Mouse (Mus musculus): ENCODE data around the gene Pdgfb.

Pdgfb gene

DNA sequence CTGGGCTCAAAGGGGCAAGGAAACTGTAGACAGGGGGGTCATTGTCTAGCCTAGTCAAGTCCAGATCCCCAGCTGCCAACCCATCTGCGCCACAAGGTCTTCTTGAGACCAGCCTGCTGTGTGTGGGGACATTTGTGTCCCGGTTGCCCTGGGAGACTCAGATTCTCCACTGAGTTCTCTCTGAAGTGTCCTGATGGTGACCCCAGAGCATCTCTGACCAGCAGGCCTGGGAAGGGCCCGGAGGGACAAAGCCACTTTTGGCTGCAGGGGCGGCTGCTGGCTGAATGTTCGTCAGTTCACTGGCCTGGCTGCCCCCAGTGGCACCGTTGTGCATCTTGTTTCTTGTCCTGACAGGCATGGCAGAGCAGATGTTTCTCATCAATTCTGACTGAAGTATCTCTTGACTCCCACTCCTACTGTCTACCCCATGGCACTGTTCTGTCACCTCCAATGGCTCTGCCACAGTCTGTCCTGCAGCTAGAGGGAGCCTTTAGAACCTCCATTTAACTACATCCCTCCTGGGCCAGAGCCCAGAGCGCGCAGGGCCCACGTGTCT lies 53.3 kb downstream of the Pdgfb start:
- no peak for DNase-seq (ENCODE audit: low read depth, low spot score)

DNA sequence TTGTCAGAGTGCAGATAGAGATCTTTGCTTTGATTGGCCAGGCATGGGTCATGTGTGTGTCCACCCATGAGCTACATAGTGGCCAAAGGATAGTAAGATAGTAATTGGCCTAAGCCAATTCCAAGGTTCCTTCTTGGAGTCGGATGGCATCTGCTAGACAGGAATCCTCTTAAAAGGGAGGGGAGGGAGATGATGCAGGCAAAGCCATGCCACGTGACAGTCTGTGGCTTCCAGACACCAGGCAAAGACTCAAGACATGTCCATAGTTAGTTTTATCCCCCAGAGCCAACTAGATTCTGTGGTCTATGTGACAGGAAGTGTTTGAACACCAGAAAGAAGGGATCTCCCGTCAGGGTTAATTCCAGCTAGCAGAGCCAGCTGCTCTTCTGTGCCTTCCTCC lies 56.4 kb downstream of the Pdgfb start:
- no peak for DNase-seq (ENCODE audit: low read depth, low spot score)

DNA sequence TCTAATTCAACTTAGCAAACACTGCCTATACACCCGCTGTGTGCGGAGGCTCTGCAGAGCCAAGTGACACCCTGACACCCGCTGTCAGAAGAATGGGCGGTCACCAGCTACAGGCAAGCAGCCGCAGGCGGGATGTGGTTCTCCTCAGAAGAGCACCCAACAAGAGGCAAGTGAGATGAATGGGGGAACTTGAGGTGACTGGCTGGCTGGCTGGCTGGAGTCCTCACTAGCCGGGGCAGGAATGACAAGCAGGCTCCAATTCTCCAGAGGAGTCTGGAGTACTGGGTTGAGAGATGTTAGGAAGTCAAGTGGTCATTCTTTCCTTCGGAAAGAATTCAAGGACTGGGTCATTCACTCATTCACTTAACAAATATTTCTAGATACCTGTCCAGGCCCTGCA lies 58.2 kb downstream of the Pdgfb start:
- DNase-seq (ENCODE audit: low read depth, low spot score), result no peak

DNA sequence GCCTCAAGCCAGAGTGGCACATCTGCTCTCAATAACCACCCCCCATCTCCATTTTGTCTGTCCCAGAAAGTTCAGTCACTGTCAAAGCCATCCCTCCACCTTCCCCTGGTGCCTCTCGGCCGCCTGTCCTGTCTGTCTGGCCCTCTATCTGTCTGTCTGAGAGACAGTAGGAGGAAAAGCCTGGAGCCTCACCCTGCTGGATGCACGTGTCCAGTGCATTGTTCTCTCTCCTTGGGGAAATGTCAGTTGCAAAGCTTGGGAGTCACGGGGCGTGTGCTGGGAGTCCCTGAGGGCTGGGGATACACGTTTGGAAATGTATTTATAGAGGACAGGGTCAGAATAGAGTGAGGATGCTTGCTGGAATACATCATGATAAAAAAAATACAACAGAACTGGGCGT lies 61.3 kb downstream of the Pdgfb start:
- DNase-seq (ENCODE audit: low read depth, low spot score), result no peak

DNA sequence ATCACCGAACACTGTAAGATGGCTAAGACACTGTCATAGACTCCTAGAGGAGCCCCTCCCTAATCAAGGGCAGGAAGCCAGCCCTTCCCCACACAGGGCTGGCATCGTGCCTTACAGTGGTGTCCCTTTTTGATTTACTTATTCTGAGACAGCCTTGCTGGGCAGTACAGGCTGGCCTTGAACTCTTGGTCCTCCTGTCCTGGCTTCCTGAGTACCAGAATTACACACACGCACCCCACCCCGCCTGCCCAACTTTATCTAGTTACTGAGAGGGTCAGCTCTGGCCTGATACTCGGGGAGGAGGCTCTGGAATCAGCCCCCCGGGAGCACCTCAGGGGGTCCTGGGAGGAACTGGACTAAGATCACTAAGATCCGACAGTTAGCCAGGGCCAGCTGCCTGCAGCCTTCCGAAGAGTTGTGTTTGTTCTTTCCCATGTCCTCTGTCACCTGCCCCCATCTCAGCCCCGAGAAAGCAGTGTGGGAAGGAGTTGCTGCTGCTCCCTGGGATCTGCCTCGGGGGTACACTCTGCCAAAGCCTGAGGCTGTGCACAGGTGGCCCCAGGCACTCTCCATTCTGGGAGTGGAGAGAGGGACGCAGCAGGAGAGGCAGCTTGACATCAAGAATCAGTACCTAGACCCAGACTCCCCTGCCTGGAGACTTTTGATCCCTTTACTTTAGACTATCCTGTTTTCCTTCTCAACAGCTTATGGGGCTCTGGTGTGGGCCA lies 62.1 kb downstream of the Pdgfb start:
- DNase-seq (ENCODE audit: low read depth, low spot score), result no peak

DNA sequence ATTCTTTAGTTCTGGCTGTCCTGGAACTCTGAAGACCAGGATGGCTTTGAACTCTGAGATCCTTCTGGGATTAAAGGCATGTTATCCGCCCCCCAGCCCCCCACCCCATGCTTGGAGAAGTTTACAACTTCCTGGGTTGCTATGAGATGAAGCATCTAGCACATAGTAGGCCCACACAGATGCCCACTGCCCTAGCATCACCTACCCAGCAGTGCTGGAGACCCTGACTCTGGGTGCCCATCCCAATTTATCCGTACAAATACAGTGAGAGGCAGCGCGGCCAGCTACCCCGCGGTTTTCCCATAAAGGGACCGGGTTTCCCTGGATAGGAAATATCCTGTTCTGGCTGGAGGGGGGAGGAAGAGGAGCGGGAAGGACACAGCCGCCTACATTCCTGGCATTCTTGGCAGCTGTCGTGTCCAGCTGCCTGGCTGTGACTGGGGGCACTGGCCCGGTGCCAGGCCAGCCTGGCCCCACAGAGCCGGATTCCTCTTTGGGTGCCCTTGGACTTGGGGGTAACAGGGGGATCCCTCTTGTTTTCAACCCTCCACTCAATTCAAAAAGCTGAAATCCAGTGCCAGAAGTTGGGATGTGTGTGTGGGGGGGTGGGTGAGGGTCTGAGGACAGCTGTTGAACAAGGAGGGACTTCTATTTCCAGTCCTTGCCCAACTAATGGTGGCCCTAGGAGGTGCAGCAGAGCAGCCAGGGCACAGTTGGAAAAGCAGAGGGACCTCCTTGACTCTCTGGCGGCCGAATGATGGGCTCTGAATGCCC lies 62.9 kb downstream of the Pdgfb start:
- no peak for DNase-seq (ENCODE audit: low read depth, low spot score)

DNA sequence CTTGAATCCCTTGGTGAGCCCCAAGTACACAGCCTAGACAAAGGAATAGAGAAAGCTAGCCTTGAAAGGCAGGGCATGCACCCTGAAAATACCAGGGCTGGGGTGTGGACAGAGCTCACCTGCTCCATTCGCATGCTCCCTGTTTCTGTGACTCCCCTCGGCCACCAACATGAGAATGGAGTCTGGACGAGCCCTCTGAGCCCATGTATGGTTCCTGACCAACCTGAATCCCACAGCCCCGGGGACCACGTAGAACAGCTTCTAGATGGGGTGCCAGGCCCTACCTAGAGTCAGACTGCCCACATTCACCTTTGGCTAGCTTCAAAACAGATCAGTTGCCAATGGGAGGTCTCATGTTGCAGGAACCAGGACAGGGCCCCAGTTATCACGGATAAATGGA lies 63.6 kb downstream of the Pdgfb start:
- DNase-seq (ENCODE audit: low read depth, low spot score), result no peak

DNA sequence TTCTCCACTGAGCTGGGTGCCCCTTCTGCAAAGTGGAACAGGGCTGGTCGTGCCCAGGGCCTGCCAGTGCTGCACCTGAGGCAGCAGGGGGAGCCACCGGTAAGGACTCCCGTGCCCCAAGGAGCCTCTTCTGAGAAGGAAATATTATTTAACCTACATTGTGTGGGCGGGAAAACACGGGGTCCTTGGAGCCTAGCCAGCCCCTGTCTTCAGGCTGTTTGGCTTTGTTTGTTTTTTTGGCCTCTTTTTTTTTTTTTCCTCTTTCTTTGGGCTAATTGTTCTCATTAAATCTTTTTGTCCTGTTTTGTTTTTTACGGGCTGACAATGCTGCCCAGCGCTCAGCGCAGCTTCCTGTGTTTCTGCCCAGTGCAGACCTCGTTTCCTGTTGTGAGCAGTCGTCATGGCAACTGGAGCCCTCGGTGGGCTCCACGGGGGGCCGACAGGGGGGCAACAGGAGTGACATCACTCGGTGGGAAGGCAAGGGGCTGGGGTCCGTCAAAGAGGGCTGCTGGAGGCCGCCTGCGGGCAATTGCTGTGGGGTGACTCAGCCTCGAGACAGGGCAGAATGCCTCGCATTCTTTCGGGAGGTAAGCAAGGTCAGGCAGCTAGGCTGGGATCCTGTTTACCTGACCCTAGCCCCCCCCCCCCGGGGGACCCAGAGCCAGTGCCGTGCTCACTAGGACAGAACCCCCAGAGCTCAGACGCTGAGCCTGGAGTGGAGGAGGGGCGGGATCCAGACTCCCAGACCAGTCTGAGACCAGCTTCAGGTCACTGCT lies 64.3 kb downstream of the Pdgfb start:
- DNase-seq (ENCODE audit: low read depth, low spot score), result no peak

DNA sequence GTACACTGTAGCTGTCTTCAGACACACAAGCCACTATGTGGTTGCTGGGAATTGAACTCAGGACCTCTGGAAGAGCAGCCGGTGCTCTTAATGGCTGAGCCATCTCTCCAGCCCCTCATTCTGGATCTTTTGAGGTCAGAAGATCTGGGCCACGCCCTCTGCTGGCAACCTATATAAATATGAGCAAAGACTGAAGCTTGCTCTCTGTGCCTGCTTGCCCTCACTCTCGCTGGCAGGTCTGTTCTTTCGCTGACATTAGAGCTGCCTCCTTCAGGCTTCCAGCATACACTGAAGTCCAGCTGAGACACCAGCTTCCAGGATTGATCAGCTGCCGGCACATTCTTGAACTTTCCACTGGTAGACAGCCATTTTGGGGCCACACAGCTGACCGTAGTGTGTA lies 67.1 kb downstream of the Pdgfb start:
- no peak for DNase-seq (ENCODE audit: low read depth, low spot score)

DNA sequence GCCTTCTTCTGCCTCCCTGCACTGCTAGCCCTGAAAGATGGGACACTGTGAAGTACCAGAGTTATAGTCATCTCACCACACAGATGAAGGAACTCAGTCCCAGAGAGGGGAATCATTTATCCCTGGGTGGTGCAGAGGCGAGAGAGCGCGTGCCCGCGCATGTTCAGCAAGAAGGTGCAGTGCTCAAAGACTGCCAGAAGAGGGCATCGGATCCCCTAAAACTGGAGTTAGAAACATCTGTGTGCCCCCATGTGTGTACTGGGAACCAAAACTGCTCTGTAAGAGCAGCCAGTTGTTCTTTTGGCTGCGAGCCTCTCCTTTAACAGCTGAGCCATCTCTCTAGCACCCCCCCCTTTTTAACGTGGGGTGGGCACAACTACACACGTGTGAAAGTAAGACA lies 68.0 kb downstream of the Pdgfb start:
- no peak for DNase-seq (ENCODE audit: low read depth, low spot score)

DNA sequence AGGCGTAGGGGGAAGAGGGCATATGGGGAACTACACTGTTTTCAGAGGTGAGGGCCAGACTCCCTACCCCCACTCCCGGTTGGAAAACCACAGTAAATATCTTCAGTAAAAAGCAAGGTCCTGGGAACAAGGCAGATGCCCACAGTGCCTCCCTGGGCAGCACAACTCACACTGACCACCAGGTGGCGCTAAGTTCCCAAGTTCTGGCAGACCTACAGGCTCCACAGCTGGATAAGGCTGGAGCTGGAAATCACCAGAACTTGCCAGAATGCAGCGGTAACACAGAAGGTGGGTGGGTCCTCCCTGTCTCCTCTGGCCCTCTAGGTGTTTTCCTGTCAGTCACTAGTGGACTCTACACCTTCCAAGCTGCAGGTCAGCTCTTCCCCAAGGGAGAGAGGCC lies 68.8 kb downstream of the Pdgfb start:
- DNase-seq (ENCODE audit: low read depth, low spot score), result peak; percentile 81

Measured in skeletal muscle tissue, adult 2 months (tissue).